Mouse (Mus musculus) layer of hippocampus, adult 18-20 months (tissue): ENCODE results near the gene Sgcd. TPM values are rescaled to one million over a fixed set of nuclear protein-coding genes. Genes with fewer than 3 reads are reported as not detected.
"Not testable (repeated sequence)": the region's sequence is repeated elsewhere in the genome, so short reads cannot be mapped to it uniquely, and the experiment has no call there.

Source experiments
- DNase-seq, 2 experiments: peaks; one replicate each; pipeline ENCODE4 v3.0.0; 2022; ENCODE audit warnings: low spot score in 2 of 2
- total RNA-seq, 2 experiments: library from RNA; stranded (reverse); gene quantifications; 2 replicates each; pipeline ENCODE4 v1.2.3; 2021

Sgcd gene
- total RNA-seq, 2 experiments from 2014 or later = 10.0 to 11.4 TPM

- no peak for DNase-seq
These were observed 211.4 kb downstream of the Sgcd start for GRCm38 (mm10) chr11:47777226-47777915.

GRCm38 (mm10) chr11:47776019-47776418 lies 212.8 kb downstream of the Sgcd start:
- DNase-seq = no peak

DNA sequence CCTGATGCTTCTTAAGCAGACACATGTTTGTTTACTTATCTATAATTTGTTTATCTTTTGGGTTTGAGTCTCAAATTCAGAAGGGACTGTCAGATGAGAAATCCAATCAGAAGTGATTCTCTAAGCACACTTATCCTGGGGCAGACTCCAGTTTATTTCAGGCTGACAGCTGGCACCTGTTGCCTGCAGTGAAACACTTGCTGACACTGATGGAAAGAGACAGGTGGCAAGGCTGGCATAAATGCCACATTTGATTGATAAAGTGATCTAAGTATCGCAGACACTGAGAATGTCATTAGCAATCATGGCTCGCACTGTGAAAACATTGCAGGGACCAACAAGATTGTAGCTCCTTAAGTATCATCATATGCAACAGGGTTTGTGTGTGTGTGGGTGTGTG lies 222.9 kb downstream of the Sgcd start:
- DNase-seq = peak; percentile 5 to 55

DNA sequence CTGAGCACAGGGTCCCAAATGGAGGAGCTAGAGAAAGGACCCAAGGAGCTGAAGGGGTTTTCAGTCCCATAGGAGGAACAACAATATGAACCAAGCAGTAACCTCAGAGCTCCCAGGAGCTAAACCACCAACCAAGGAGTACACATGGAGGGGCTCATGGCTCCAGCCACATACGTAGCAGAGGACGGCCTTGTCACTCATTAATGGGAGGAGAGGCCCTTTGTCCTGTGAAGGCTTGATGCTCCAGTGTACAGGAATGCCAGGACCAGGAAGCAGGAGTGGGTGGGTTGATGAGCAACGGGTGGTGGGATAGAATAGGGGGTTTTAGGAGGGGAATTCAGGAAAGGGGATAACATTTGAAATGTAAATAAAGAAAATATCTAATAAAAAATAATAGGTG lies 225.2 kb downstream of the Sgcd start:
- not testable (repeated sequence) for DNase-seq

- no peak for DNase-seq
These were observed 229.8 kb downstream of the Sgcd start for GRCm38 (mm10) chr11:47759015-47759414.

DNA sequence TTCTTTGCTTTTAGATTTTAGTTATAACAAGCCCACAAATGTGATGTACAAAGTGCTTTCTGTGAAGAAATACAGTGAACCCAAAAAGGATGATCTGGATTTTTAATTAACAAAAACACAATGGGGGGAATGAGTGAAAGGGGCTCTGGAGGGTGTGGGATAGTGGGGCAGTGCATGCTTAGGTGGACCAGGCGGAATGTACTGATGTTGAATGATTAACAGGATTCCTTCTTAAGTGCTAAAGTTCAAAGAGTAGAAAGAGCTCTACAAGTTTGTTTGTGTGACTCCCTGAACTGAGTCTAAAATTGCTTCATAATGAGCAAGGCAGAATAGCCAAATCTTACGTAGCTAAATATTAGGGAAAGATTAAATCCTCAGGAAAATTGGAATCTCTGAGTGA lies 246.0 kb downstream of the Sgcd start:
- no peak for DNase-seq

- DNase-seq = peak; percentile 11 to 39
These were observed 283.6 kb downstream of the Sgcd start for GRCm38 (mm10) chr11:47704930-47705787.

GRCm38 (mm10) chr11:47695611-47696010 lies 293.2 kb downstream of the Sgcd start:
- DNase-seq = no peak

DNA sequence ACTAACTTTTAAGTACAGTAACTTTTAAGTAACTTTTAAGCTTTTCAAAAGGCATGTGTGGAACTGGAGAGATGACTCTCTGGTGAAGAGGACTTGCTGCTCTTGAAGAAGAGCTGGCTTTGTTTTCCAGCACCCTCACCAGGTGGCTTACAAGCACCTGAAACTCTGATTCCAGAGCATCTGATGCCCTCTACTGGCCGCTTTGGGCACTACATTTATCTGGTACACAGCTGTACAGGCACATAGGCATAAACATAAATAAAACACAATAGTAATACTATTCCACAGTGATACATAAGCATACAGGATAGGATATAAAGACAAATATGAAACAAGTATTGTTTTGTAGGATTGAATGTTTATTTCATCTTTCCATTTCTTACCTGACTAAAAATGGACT lies 330.6 kb downstream of the Sgcd start:
- peak in 1 of 2 experiments; percentile 29 for DNase-seq

DNA sequence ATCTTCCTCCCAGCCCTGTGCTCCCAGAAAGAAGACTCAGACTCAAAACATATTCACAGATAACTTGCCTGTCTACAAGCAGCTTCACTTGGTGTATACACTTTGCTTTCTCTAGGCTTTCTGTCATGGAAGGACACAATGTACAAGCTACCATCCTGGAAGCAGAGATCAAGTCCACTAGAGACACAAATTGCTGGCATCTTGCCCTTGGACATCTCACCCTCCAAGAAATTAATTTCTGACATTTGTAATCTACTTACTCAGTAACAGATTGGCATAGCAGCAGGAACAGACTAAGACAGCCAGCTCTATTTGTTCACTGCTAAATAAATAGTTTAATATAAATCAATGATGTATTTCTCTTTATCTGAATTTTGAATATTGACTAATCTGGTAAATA lies 342.9 kb downstream of the Sgcd start:
- DNase-seq = no peak

DNA sequence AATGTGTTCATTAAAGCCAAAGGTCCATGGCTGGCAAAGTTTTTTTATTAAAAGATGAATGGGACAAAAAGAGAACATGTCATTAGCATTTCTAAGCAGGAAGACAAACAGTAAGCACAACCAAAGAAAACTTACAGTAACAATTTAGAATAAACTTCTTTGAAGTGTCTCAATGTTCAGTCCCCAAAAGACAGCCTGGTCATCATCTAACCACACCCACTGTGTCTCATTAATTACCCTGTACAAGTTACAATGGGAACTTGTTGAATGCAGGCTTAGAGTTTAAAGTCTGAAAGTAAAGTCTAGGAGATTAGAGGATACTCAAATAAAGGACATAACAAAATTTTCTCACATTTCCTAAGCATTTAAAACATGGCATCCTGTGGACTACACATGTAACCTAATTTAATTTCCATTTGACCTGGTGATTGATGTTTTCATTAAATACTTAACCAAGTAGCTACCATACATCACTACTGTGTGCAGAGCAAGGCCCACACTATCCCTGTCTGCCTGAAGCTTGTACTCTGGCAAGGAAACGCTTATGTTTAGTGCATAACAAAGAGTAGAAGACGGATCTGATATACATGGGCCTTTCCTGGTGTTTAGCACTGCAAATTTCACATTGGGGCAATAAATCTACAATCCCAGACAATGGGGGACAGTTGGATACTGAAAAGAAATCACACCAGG lies 347.1 kb downstream of the Sgcd start:
- no peak for DNase-seq

DNA sequence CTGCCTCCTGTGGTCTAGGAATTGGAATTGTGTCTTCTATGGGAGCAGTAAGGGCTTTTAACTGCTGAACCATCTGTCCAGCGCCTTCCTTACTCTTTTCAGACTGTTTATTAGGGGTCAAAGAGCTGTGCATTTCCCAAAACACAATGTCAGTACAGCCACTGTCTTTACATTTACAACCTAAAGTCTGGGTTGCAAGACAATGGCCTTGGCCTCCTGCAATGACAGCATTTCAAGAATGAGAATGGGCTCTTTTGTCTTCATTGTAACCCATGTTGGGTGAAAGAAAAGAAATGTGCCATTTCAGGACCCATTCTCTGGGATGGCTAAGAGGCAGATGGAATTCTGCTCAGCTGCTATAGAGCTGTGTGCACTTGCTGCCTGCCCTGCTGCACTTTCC lies 348.2 kb downstream of the Sgcd start:
- no peak for DNase-seq

DNA sequence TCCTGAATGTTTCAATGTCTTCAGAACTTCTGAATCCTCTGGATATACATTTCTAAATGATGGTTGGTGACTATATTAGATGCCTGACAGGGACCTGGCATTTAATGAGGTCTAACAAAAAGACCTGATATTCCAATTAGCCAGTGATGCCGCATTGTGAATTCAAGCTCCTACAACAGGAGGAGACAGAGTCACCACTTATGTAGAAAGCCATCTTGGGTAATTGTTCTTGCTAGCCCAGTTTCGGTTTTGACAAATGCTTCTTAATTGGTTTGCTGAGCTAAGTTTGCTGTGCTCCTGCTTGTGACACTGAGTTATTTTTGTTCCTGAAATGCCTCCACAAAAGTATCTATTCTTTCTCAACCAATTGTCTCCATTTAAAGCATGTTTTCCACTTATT lies 358.6 kb downstream of the Sgcd start:
- no peak for DNase-seq

DNA sequence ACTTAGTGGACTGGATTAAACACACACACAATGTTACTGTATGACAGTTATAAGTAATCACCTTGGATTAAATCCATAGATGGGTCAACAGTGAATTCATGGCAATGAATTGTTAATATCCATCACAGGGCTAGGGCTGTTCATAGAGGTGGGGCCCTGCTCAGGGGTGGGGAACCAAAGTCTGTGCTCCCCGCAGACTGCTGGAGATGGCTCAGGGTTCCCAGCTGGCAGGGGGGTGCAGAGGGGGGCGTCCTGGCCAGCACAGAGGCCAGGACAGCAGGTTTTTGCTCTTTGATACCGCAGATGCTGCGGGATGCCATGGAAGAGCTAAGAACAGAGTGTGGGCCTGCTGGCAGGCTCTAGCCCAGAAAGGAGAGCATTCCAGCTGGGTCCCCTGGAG lies 378.9 kb downstream of the Sgcd start:
- no peak for DNase-seq

DNA sequence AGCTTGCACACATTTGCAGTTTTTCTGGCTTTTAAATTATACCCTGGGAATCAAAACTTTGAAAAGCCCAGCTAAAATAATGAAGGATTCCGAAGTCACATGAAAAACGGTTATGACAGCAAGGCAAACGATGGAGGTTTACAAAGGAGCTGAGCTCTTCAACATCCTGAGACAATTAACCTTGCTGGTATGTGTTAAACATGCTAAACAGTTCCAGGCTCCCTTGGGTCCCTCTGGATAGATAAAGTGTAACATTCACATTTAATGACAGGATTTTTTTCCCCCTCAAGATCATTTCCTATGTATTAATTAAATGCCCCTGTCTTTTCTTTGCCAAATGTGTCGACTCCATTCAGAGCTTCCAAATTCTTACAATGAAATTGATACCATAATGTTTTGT lies 414.1 kb downstream of the Sgcd start:
- no peak for DNase-seq

- DNase-seq = no peak
These were observed 420.3 kb downstream of the Sgcd start for GRCm38 (mm10) chr11:47568488-47568887.

GRCm38 (mm10) chr11:47566156-47566555 lies 422.6 kb downstream of the Sgcd start:
- DNase-seq = peak in 1 of 2 experiments; percentile 6

DNA sequence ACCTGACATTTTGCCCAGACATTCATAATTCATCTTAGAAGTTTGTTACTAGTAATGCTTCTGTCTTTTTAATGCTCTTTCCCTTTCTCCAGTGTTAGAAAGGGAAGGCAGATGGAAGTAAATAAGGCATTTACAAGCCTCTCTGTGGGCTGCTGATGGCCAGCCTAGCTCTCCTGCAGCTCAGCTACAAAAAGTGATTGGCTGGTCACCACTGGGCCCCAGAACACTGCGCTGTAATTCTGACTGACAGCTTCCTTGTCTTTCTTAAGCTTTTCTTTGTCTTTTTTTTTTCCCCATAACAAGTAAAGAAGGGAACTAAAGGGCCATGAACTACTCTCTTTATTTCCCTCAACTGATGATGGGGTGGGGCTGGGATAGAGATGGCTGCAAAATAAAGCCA lies 463.9 kb downstream of the Sgcd start:
- DNase-seq = no peak

DNA sequence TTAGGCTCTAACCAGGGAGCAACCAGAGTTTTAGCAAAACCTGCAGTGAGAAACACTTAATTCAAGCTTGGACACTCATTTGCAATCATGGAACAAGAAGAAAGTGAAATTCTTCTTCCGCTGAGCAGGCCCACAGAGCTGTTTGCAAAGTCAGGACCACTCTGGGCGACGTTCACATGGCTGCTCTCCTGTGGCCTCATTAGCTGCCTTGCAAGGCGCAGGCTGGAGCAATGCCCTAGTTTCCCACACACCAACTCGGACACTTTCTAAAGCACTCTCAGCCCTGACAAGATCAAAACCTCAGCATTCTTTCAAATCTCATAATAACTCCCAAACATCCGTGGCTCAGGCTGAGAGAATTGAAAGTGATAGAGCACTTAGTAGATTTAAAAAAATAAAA lies 480.7 kb downstream of the Sgcd start:
- peak in 1 of 2 experiments; percentile 3 for DNase-seq

DNA sequence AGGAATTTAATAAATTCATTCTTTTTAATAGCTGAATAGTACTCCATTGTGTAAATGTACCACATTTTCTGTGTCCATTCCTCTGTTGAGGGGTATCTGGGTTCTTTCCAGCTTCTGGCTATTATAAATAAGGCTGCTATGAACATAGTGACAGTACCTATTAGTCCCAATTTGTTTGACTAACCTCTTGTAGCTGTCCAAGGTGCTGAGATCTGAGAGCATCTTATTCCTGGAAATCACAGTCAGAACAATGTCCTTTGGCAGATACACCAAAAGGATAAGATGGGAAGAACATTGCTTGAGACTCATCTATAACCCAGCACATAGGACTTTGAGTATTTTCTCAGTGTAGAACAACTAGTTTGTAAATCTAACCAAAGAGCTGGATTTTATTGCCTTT lies 485.5 kb downstream of the Sgcd start:
- not testable (repeated sequence) for DNase-seq

GRCm38 (mm10) chr11:47473493-47474230 lies 515.1 kb downstream of the Sgcd start:
- DNase-seq = peak in 1 of 2 experiments; percentile 2
